ENCODE assay signal across 8 mouse cellular contexts in the genomic region with DNA sequence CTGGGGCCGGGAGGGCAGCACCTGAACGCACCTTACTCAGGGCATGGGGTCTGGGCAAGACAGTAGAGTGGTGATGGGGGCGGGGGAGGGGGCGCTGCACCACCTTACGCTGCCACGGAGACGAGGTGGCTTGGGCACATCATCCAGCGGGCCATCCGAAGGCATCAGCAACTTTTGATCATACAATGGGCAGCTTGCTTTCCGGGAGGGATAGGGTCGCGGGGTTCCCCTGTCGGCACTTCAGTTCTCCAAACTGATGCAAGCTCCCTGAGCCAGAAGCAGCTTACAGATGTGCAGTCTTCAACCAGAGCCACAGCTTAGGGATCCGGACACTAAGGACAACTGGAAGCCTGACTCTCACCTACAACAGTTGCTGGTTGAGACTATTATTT. TPM values are rescaled to one million over a fixed set of nuclear protein-coding genes. Genes with fewer than 3 reads are reported as not detected.
DNase-seq lines count a peak whose midpoint lies in the region; ATAC-seq and TF ChIP-seq lines count a peak whose summit lies in the region.

No protein-coding gene starts in this region.

- H3K36me3 ChIP-seq in thymus, adult 2 months (ENCODE audit: control insufficient read depth, insufficient read depth, low read length) = no peaks in the 10 kb centered on the region
- no peaks in the 10 kb centered on the region for H3K36me3 ChIP-seq in liver, embryonic 13.5 days

- intact Hi-C loops in gastrocnemius, adult 2 months (cut with DNase I) = no loop called here
- intact Hi-C loops in gastrocnemius, postnatal 36 days (cut with DNase I) = no loop called here
- intact Hi-C loops in gastrocnemius, postnatal 14 days (cut with DNase I; ENCODE audit: low total_unique reads) = loop anchor here (5.0 kb wide), 2 partner anchors 37 to 57 kb away; no protein-coding TSS in a partner anchor

- peak overlapping the region; percentile 77 for H3K4me3 ChIP-seq in gastrocnemius, adult 2 months
- peak overlapping the region; percentile 99 for H3K4me3 ChIP-seq in thymus, adult 2 months (ENCODE audit: control insufficient read depth, insufficient read depth, low read length)
- H3K4me3 ChIP-seq in liver, embryonic 13.5 days (replicated peaks) = peak overlapping the region; percentile 50

- peak overlapping the region; percentile 65 for H3K4me2 ChIP-seq in liver, embryonic 13.5 days

- peak overlapping the region; percentile 57 for H3K9ac ChIP-seq in liver, embryonic 13.5 days

- TF ChIP-seq POLR2A in thymus, adult 2 months (IDR thresholded peaks at IDR 0.05; ENCODE audit: control insufficient read depth, extremely low read depth, insufficient read depth, low read length, poor library complexity) = no peak

- peak overlapping the region; percentile 81 for H3K27ac ChIP-seq in gastrocnemius, adult 2 months
- H3K27ac ChIP-seq in thymus, adult 2 months (ENCODE audit: control insufficient read depth, insufficient read depth, low read length) = peak overlapping the region; percentile 100
- no peak overlapping the region for H3K27ac ChIP-seq in liver, embryonic 13.5 days

- H3K9me3 ChIP-seq in liver, embryonic 13.5 days (replicated peaks) = no peaks in the 10 kb centered on the region

- no peak for TF ChIP-seq CTCF in gastrocnemius, adult 2 months (IDR thresholded peaks at IDR 0.05)
- no peak for TF ChIP-seq CTCF in thymus, adult 2 months (IDR thresholded peaks at IDR 0.05; ENCODE audit: borderline replicate concordance, control insufficient read depth, extremely low read depth, insufficient read depth, low read length, poor library complexity)

- ATAC-seq in liver, embryonic 13.5 days (ENCODE audit: low read depth) = no peak

- no peaks in the 10 kb centered on the region for H3K27me3 ChIP-seq in thymus, adult 2 months (ENCODE audit: control insufficient read depth, insufficient read depth, low read length)
- H3K27me3 ChIP-seq in liver, embryonic 13.5 days = peaks cover 25% of the 10 kb centered on the region

- no peak for DNase-seq in gastrocnemius, adult 2 months
- no peak for DNase-seq in gastrocnemius, postnatal 36 days
- no peak for DNase-seq in thymus, adult 2 months
- no peak for DNase-seq in thymus, postnatal 0 days (ENCODE audit: low spot score)
- DNase-seq in liver, embryonic 13.5 days = no peak
- DNase-seq in testis, postnatal 10 days (ENCODE audit: low spot score) = peak; percentile 42
- no peak for DNase-seq in gastrocnemius, postnatal 14 days
- no peak for DNase-seq in T-cell, adult 2 months (ENCODE audit: low spot score)

- WGBS in thymus, adult 2 months = under 1% methylated on average over 14 of the region's 14 CpGs
- WGBS in liver, embryonic 13.5 days (ENCODE audit: insufficient replicate concordance) = 11% methylated on average over 13 of the region's 14 CpGs

- H3K4me1 ChIP-seq in thymus, adult 2 months (replicated peaks; ENCODE audit: control insufficient read depth, insufficient read depth, low read length) = peaks cover 27% of the 10 kb centered on the region
- peaks cover 14% of the 10 kb centered on the region for H3K4me1 ChIP-seq in liver, embryonic 13.5 days (replicated peaks)

RNA-seq across cellular contexts. Expression of gene Ramp1, which starts 0.5 kb away (rescaled TPM):
- total RNA-seq in gastrocnemius, adult 2 months (2021) = 10 to 100 TPM; 19.0 to 29.3 TPM
- 10 to 100 TPM; 21.1 to 23.7 TPM for total RNA-seq in gastrocnemius, postnatal 36 days (2021)
- polyA plus RNA-seq in thymus, adult 2 months (2012; rRNA removed) = 261 and 288 TPM in 2 replicates
- 156 and 158 TPM in 2 replicates for polyA plus RNA-seq in thymus, postnatal 0 days (2015; fragmentation: Nextera tagmentation; extraction: Ambion mirVana)
- polyA plus RNA-seq in liver, embryonic 13.5 days (2015; fragmentation: Nextera tagmentation; extraction: Ambion mirVana) = 4.1 and 5.3 TPM in 2 replicates
- total RNA-seq in gastrocnemius, postnatal 14 days (2021) = 10 to 100 TPM; 28.5 to 29.4 TPM

RNA-seq across cellular contexts. Expression of gene Rbm44, which starts 35.3 kb away (rescaled TPM):
- total RNA-seq in gastrocnemius, adult 2 months (2021) = not detected
- not detected for total RNA-seq in gastrocnemius, postnatal 36 days (2021)
- 0.27 and 0.70 TPM in 2 replicates for polyA plus RNA-seq in thymus, adult 2 months (2012; rRNA removed)
- 1.4 and 2.1 TPM in 2 replicates for polyA plus RNA-seq in thymus, postnatal 0 days (2015; fragmentation: Nextera tagmentation; extraction: Ambion mirVana)
- 1.2 and 1.8 TPM in 2 replicates for polyA plus RNA-seq in liver, embryonic 13.5 days (2015; fragmentation: Nextera tagmentation; extraction: Ambion mirVana)
- not detected for total RNA-seq in gastrocnemius, postnatal 14 days (2021)
